Mouse (Mus musculus) forebrain, postnatal 0 days (tissue): ENCODE data around the gene Timm22. TPM values are rescaled to one million over a fixed set of nuclear protein-coding genes. Genes with fewer than 3 reads are reported as not detected.

ENCODE experiments used
- ATAC-seq: fragments of 200-750 bp; cut with Nextera tagmentation; 2 replicates; pipeline ENCODE4 v1.8.0; 2017; ENCODE audit warnings: mild to moderate bottlenecking, moderate library complexity
- DNase-seq: peaks from one replicate; pipeline ENCODE4 v3.0.0-alpha.2; 2015
- H3K27ac ChIP-seq: fragments of 300-500 bp; sonication (generic); 2 replicates; pipeline ENCODE4 v1.5.1; 2014; ENCODE audit warnings: low read depth, mild to moderate bottlenecking, antibody characterized with exemption, low read length, moderate library complexity, mixed read lengths
- H3K27me3 ChIP-seq: fragments of 300-500 bp; sonication (generic); 2 replicates; pipeline ENCODE4 v1.6.1; 2014; ENCODE audit warnings: mild to moderate bottlenecking, low read length, mixed read lengths; ENCODE audit not compliant: insufficient read depth
- H3K36me3 ChIP-seq: fragments of 300-500 bp; sonication (generic); 2 replicates; pipeline ENCODE4 v1.6.1; 2014; ENCODE audit warnings: mild to moderate bottlenecking, moderate library complexity; ENCODE audit not compliant: insufficient read depth
- H3K4me1 ChIP-seq: fragments of 300-500 bp; sonication (generic); 2 replicates; pipeline ENCODE4 v1.6.1; 2014; ENCODE audit warnings: antibody characterized with exemption; ENCODE audit not compliant: insufficient read depth
- H3K4me2 ChIP-seq: fragments of 300-500 bp; sonication (generic); 2 replicates; pipeline ENCODE4 v1.6.1; 2014; ENCODE audit warnings: low read depth, mild to moderate bottlenecking, moderate library complexity
- H3K4me3 ChIP-seq: fragments of 300-500 bp; sonication (generic); 2 replicates; pipeline ENCODE4 v1.5.1; 2014; ENCODE audit warnings: low read depth, low read length, mixed read lengths
- H3K9ac ChIP-seq: fragments of 300-500 bp; sonication (generic); 2 replicates; pipeline ENCODE4 v1.6.1; 2014; ENCODE audit warnings: mild to moderate bottlenecking
- H3K9me3 ChIP-seq: fragments of 300-500 bp; sonication (generic); 2 replicates; pipeline ENCODE4 v1.6.1; 2016; ENCODE audit warnings: low read length
- CTCF ChIP-seq: sonication (generic); IDR thresholded peaks from 2 replicates; pipeline ENCODE4 v1.5.1; 2016; ENCODE audit warnings: antibody characterized with exemption, control low read depth, low read depth
- WGBS: fragments of 180-500 bp; shearing (Covaris S2); extraction: QIAGEN DNeasy Blood & Tissue Kit; methylation state at CpG from one replicate; pipeline ENCODE4 v1.1.7; 2014; 5-methylcytosine and 5-hydroxymethylcytosine counted together
- polyA plus RNA-seq: library from polyadenylated mRNA; unstranded; fragments of >200 nt; fragmentation: Nextera tagmentation; extraction: Ambion mirVana; gene quantifications from 2 replicates; pipeline ENCODE4 v1.2.1, GENCODE M21; 2015
- total RNA-seq: library from RNA; depleted of rRNA; stranded (reverse); fragments of >200 nt; gene quantifications from 2 replicates; pipeline ENCODE4 v1.2.3, GENCODE M21; 2014; rRNA removed

Timm22 gene
- total RNA-seq (48.6 and 56.6 TPM in 2 replicates), polyA plus RNA-seq (93.2 and 98.2 TPM in 2 replicates)

GRCm38 (mm10) chr11:76406702-76407583 is at the start of gene Timm22:
TSS of gene Timm22 (plus strand) at chr11:76406952.
- peak within 1 kb of the TSS; percentile 89 for H3K9ac ChIP-seq
- no peaks in the 10 kb centered on the region for H3K27me3 ChIP-seq
- H3K4me2 ChIP-seq = peak within 1 kb of the TSS; percentile 85
- DNase-seq (peak; percentile 99), ATAC-seq (peak; percentile 97)
- H3K27ac ChIP-seq = peak within 1 kb of the TSS; percentile 86
- peak within 1 kb of the TSS; percentile 88 for H3K4me3 ChIP-seq
- no peaks in the 10 kb centered on the region for H3K9me3 ChIP-seq
- H3K36me3 ChIP-seq = no peaks in the 10 kb centered on the region
- H3K4me1 ChIP-seq = no peaks in the 10 kb centered on the region
- TF ChIP-seq CTCF = peak; percentile 99
- WGBS = 2% methylated on average over 46 of the region's 46 CpGs

- Histone ChIP-seq H3K27ac (no peak overlapping the region), H3K4me1 (peaks cover 13% of the 10 kb centered on the region; the same call in 1 of the 2 replicates), H3K4me2 (no peak overlapping the region), H3K36me3 (no peaks in the 10 kb centered on the region), H3K27me3 (no peaks in the 10 kb centered on the region), H3K9me3 (no peaks in the 10 kb centered on the region), H3K4me3 (no peak overlapping the region), H3K9ac (no peak overlapping the region)
- ATAC-seq (no peak), DNase-seq (no peak)
- 44% methylated on average over 12 of the region's 12 CpGs for WGBS
- TF ChIP-seq CTCF = no peak
Observed at GRCm38 (mm10) chr11:76357464-76357863, 49.3 kb upstream of the Timm22 start.

GRCm38 (mm10) chr11:76358628-76359320 is 48.0 kb upstream of the Timm22 start:
- H3K9me3 ChIP-seq = no peaks in the 10 kb centered on the region
- H3K4me2 ChIP-seq = no peak overlapping the region
- peaks cover 10% of the 10 kb centered on the region; the same call in 1 of the 2 replicates for H3K4me1 ChIP-seq
- no peak for TF ChIP-seq CTCF
- no peak overlapping the region for H3K4me3 ChIP-seq
- H3K36me3 ChIP-seq = no peaks in the 10 kb centered on the region
- ATAC-seq (no peak), DNase-seq (no peak)
- H3K27ac ChIP-seq = no peak overlapping the region
- no peak overlapping the region for H3K9ac ChIP-seq
- 22% methylated on average over 14 of the region's 14 CpGs for WGBS
- H3K27me3 ChIP-seq = no peaks in the 10 kb centered on the region

- no peaks in the 10 kb centered on the region for H3K9me3 ChIP-seq
- H3K36me3 ChIP-seq = no peaks in the 10 kb centered on the region
- no peak overlapping the region for H3K9ac ChIP-seq
- ATAC-seq = no peak
- no peak overlapping the region for H3K4me3 ChIP-seq
- WGBS = 75% methylated on average over 6 of the region's 6 CpGs
- no peak overlapping the region for H3K27ac ChIP-seq
- no peak for TF ChIP-seq CTCF
- H3K4me2 ChIP-seq = no peak overlapping the region
- H3K27me3 ChIP-seq = no peaks in the 10 kb centered on the region
- DNase-seq = no peak
- H3K4me1 ChIP-seq = peaks cover 10% of the 10 kb centered on the region; the same call in 1 of the 2 replicates
Observed at GRCm38 (mm10) chr11:76360255-76360654, 46.5 kb upstream of the Timm22 start.

GRCm38 (mm10) chr11:76361422-76361821 is 45.3 kb upstream of the Timm22 start:
- no peaks in the 10 kb centered on the region for H3K36me3 ChIP-seq
- H3K4me2 ChIP-seq = no peak overlapping the region
- no peak for TF ChIP-seq CTCF
- no peak overlapping the region for H3K4me3 ChIP-seq
- H3K9ac ChIP-seq = no peak overlapping the region
- no peaks in the 10 kb centered on the region for H3K27me3 ChIP-seq
- H3K9me3 ChIP-seq = no peaks in the 10 kb centered on the region
- H3K27ac ChIP-seq = no peak overlapping the region
- peaks cover 10% of the 10 kb centered on the region; the same call in 1 of the 2 replicates for H3K4me1 ChIP-seq
- 83% methylated on average over 4 of the region's 4 CpGs for WGBS
- DNase-seq (no peak), ATAC-seq (no peak)

GRCm38 (mm10) chr11:76363178-76363577 is 43.6 kb upstream of the Timm22 start:
- Histone ChIP-seq H3K4me3 (no peak overlapping the region), H3K4me1 (peaks cover 4% of the 10 kb centered on the region; the same call in 1 of the 2 replicates), H3K9ac (no peak overlapping the region; the same call in 1 of the 2 replicates), H3K27ac (no peak overlapping the region), H3K27me3 (no peaks in the 10 kb centered on the region), H3K4me2 (no peak overlapping the region), H3K9me3 (no peaks in the 10 kb centered on the region), H3K36me3 (no peaks in the 10 kb centered on the region)
- 17% methylated on average over 6 of the region's 6 CpGs for WGBS
- no peak for DNase-seq
- no peak for TF ChIP-seq CTCF
- no peak for ATAC-seq
